Mouse (Mus musculus) CD4-positive helper T cell, adult 2 months (primary cell): ENCODE measurements around the gene Nono.

Experiments used
- DNase-seq: peaks from one replicate; pipeline ENCODE4 v3.0.0-alpha.2; 2012; ENCODE audit warnings: low read depth, missing footprints, low spot score

Gene Nono

GRCm38 (mm10) chrX:101429142-101429949, at the start of gene Nono:
Gene Nono (plus strand): TSS chrX:101429318.
- DNase-seq = peak; percentile 97

GRCm38 (mm10) chrX:101379744-101380143, 49.4 kb upstream of the Nono start:
- DNase-seq = no peak

GRCm38 (mm10) chrX:101383455-101383854, 45.7 kb upstream of the Nono start:
- no peak for DNase-seq

GRCm38 (mm10) chrX:101384439-101385137, 44.5 kb upstream of the Nono start:
- no peak for DNase-seq

DNA sequence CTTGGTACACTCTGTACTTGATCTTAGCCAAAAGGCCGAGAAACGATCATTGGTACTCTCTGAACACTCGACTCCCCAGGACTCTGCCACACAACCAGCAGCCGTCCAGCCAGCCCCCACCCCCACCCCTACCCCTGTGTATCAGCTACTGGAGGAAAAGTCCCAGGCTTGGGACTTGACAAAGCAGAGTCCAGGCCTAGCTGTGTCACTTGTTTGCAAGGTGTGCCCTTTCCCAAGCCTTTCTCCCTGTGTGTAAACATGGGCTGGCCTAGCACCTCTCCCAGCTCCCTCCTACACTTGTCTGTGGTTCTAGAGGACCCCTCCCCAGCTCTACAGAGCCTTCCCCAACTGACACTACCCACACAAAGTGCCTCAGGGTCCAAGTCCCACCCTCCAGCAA, 42.9 kb upstream of the Nono start:
- DNase-seq = no peak

DNA sequence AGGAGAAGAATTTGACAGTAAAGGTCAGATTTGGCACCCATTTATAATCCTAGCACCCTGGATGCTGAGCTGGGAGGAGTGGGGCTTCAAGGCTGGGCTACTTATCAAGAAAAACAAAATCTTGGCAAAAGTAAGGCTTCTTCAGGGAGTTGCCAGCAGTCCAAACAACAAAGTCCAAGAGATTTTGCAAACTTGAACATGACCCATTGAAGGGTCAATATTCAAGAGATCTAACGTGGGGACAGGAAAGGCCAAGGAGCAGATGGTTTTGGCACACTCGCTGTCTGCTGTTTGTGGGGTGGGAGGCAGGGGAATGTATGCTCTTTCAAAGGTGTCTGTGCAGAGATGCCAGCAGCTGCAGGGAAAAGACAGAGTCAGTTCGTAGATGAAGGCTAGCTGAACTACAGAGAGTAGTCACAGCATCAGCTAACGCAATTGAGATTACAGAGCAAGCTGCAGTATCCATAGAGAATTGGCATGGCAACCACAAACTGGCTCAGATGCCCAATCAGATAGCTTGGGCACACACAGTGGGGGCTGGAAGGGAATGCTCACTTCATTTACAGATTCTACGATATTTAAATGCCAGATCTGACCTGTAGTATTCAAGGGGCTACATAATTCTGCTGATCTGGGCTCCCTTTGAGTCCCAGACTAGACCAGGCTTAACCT, 40.1 kb upstream of the Nono start:
- no peak for DNase-seq

GRCm38 (mm10) chrX:101394341-101394740, 34.8 kb upstream of the Nono start:
- DNase-seq = no peak

- DNase-seq = no peak
These were observed 32.7 kb upstream of the Nono start for GRCm38 (mm10) chrX:101396459-101396858.

- peak; percentile 32 for DNase-seq
These were observed 10.0 kb upstream of the Nono start for GRCm38 (mm10) chrX:101418946-101419724.

DNA sequence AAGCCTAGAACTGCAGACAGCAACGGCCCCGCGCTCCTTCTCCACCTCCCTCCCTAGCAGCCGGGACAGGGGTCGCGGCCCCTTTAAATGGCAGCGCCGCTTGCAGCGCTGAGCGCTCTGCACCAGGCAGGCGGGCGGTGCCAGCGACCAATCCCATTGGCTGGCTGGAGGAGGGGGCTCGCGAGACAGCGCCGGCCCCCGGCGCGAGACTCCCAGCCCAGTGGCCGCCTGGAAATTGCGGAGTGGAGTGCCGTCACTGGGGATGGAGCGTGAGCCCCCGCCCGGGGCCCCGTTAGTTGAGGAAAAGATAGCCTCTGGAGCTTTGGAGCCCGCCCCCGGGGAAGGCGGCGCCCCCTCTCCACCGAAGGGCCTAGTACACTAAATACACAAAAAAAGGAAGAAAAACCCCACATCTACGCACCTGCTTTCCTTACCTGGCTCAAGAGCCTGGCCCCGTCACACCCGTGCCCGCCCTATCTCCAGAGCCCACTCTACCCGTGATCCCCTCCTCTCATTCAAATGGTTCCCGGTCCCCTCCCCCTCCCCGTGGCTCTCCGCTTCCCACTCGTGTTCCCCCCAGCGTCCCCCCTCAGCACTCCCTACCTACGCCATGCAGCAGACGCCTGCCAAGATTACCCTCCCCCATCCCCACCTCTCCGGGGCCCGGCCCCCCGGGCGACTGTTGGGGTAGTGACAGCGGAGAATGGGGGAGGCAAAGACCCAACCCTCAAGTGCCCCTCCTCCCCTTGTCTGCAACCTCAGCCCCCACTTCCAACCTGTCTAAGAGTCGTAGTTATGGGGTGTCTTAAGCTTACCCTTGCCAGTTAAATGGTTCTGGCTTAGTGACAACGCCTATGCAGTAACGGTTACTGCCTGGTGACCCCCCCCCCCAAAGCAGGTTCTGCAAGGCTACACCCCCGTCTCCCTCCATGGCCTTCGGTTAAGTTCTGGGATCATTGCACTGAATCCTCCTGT, 9.1 kb upstream of the Nono start:
- DNase-seq = peak; percentile 89

DNA sequence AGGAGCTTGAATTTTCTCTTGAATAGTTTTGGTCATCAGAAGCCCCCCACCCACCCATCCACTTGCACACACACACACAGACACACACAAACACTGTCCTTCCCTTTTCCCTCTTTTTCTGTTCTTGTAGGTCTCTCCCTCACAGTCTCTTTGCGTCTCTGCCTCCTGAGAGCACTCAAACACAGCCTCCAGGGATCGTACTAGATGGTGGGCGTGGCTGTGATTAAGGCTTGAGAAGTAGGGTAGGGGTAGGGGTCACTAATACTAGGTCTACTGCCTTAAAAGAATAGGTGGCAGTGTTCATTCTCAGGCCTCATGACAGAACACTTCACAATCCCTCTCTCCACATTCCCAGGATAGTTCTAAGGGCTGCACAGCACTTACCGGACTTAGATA, 8.4 kb upstream of the Nono start, which contains the start of gene Zmym3:
Gene Zmym3, minus strand, starts transcription at position 150 of the 396 bp plus-strand sequence.
- no peak for DNase-seq

GRCm38 (mm10) chrX:101423462-101423861, 5.7 kb upstream of the Nono start:
- DNase-seq = no peak

DNA sequence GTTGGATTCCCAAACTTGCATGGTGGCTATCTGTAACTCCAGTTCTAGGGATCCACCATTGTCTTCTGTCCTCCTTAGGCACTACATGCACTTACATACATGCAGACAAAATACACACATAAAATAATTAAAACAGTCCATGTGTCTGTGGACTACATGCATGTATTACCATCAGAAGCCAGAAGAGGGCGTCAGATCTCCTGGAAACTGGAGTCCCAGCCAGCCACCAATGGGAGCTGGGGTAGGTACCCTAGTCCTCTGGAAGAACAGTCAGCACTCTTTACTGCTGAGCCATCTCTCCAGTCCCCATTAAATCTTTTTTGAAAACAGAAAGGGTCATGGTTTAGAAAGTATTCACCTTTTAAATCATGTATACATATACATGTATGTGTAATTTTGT, 1.3 kb upstream of the Nono start:
- peak; percentile 45 for DNase-seq

GRCm38 (mm10) chrX:101428785-101429141, 355 bp upstream of the Nono start:
- DNase-seq = no peak

GRCm38 (mm10) chrX:101429976-101430375, 858 bp downstream of the Nono start:
- DNase-seq = no peak

DNA sequence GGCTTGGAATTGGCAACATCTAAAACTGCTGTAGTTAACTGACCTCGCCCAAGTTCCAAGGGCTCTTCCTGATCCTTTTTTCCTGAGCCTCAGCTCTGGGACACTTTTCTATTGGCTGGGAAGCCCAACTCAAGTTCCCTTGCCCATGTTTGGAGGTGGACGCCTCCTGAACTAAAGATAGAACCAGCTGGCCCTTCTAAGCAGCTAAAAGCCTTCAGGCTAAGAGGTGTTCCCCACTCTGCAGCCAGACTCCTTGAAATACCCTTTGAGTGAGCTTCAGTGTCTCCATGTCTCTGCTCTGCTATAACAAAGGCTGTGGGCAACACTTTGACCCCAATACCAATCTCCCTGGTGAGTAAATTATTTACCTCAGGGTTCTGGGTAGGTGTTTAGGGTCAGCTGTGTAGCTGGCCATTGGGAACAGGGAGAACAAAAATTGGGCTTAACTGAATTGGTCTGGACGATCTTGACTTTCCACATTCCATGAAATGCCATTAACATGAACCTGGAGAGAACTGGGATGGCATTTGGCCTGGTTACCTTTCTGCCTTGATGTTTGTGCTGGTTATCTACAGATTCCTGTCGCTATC, 19.9 kb downstream of the Nono start, which contains the start of gene Itgb1bp2:
Gene Itgb1bp2, plus strand, starts transcription at position 203 of the 590 bp plus-strand sequence.
- no peak for DNase-seq

- no peak for DNase-seq
These were observed 22.0 kb downstream of the Nono start for GRCm38 (mm10) chrX:101451147-101451546.

- no peak for DNase-seq
These were observed 22.5 kb downstream of the Nono start for GRCm38 (mm10) chrX:101451591-101451990.

GRCm38 (mm10) chrX:101472202-101472601, 43.1 kb downstream of the Nono start:
- no peak for DNase-seq
